Mouse (Mus musculus) ES-Bruce4 (cell line): ENCODE measurements around the gene Cfap74.

Source experiments
- CTCF ChIP-seq: IDR thresholded peaks from one replicate; pipeline ENCODE4 v1.8.1; 2011; ENCODE audit warnings: low read depth, low read length
- EP300 ChIP-seq: IDR thresholded peaks from 2 replicates; pipeline ENCODE4 v1.6.1; 2011; ENCODE audit warnings: low read depth, low read length; ENCODE audit not compliant: insufficient read depth
- POLR2A ChIP-seq: IDR thresholded peaks from one replicate; pipeline ENCODE4 v1.8.1; 2011; ENCODE audit warnings: low read length; ENCODE audit not compliant: insufficient read depth

GRCm38 (mm10) chr4:155368684-155369083 lies 40.3 kb upstream of the Cfap74 start:
- TF ChIP-seq EP300 (no peak), POLR2A (no peak), CTCF (peak; percentile 95)
